Mouse (Mus musculus) MEL (cell line): ENCODE results near the gene Bzw2. TPM values are rescaled to one million over a fixed set of nuclear protein-coding genes. Genes with fewer than 3 reads are reported as not detected.

Experiments used
- DNase-seq: peaks from one replicate; pipeline ENCODE4 v3.0.0; 2011; ENCODE audit warnings: low read depth, low spot score
- H3K27ac ChIP-seq: 2 replicates; pipeline ENCODE4 v1.5.1; 2012; ENCODE audit warnings: low read depth, mild to moderate bottlenecking, control low read depth, low read length, moderate library complexity; ENCODE audit not compliant: control insufficient read depth
- H3K27me3 ChIP-seq, 2 experiments: fragments of 150-350 bp in 1 of 2; sonication (generic) in 1 of 2; 2 replicates each; pipeline ENCODE4 v1.6.1; 2012; ENCODE audit warnings: low read length in 2 of 2, mild to moderate bottlenecking in 2 of 2, improper control_type of control experiment in 1 of 2, moderate library complexity in 1 of 2; ENCODE audit not compliant: insufficient read depth in 2 of 2, control insufficient read depth in 1 of 2
- H3K36me3 ChIP-seq, 2 experiments: 2 replicates each; pipeline ENCODE4 v1.6.1; 2012 to 2014; ENCODE audit warnings: low read length in 2 of 2, improper control_type of control experiment in 1 of 2, inconsistent platforms in 1 of 2, mild to moderate bottlenecking in 1 of 2; ENCODE audit not compliant: insufficient read depth in 2 of 2, control insufficient read depth in 1 of 2
- H3K4me1 ChIP-seq, 2 experiments: fragments of 150-350 bp in 1 of 2; sonication (generic) in 1 of 2; 2 replicates each; pipeline ENCODE4 v1.6.1; 2012; ENCODE audit warnings: low read length in 2 of 2, improper control_type of control experiment in 1 of 2, mild to moderate bottlenecking in 1 of 2; ENCODE audit not compliant: insufficient read depth in 2 of 2, control insufficient read depth in 1 of 2
- H3K4me3 ChIP-seq, 2 experiments: fragments of 150-350 bp in 1 of 2; sonication (generic) in 1 of 2; 2 replicates each; pipeline ENCODE4 v1.5.1; 2012; ENCODE audit warnings: low read depth in 2 of 2, low read length in 2 of 2, mild to moderate bottlenecking in 2 of 2, moderate library complexity in 2 of 2, control low read depth in 1 of 2, improper control_type of control experiment in 1 of 2; ENCODE audit not compliant: control insufficient read depth in 1 of 2, insufficient read depth in 1 of 2
- H3K79me2 ChIP-seq: 2 replicates; pipeline ENCODE4 v1.6.1; 2012; ENCODE audit warnings: mild to moderate bottlenecking, low read length, moderate library complexity; ENCODE audit not compliant: control insufficient read depth, poor library complexity, insufficient read depth
- H3K9ac ChIP-seq: 2 replicates; pipeline ENCODE4 v1.6.1; 2012; ENCODE audit warnings: low read depth, mild to moderate bottlenecking, control low read depth, low read length, moderate library complexity; ENCODE audit not compliant: control insufficient read depth, poor library complexity, severe bottlenecking
- H3K9me3 ChIP-seq: fragments of 150-350 bp; sonication (generic); replicated peaks from 2 replicates; pipeline ENCODE4 v1.6.1; 2012; ENCODE audit warnings: mild to moderate bottlenecking, low read length, improper control_type of control experiment, moderate library complexity; ENCODE audit not compliant: insufficient read depth
- BHLHE40 ChIP-seq: IDR thresholded peaks from 2 replicates; pipeline ENCODE4 v1.6.1; 2012; ENCODE audit warnings: low read depth, mild to moderate bottlenecking, inconsistent platforms, low read length, improper control_type of control experiment, borderline replicate concordance
- CHD1 ChIP-seq: IDR thresholded peaks from 2 replicates; pipeline ENCODE4 v1.6.1; 2012; ENCODE audit warnings: low read depth, mild to moderate bottlenecking, inconsistent platforms, low read length, improper control_type of control experiment
- CHD2 ChIP-seq: IDR thresholded peaks from 2 replicates; pipeline ENCODE4 v1.6.1; 2011; ENCODE audit warnings: low read length, improper control_type of control experiment
- E2F4 ChIP-seq: IDR thresholded peaks from 2 replicates; pipeline ENCODE4 v1.6.1; 2011; ENCODE audit warnings: low read depth, low read length, improper control_type of control experiment, borderline replicate concordance
- ELF1 ChIP-seq: IDR thresholded peaks from 2 replicates; pipeline ENCODE4 v1.6.1; 2014; ENCODE audit warnings: low read depth, mild to moderate bottlenecking, inconsistent platforms, low read length, improper control_type of control experiment, moderate library complexity
- GABPA ChIP-seq: IDR thresholded peaks from 2 replicates; pipeline ENCODE4 v1.6.1; 2012; ENCODE audit warnings: low read depth, mild to moderate bottlenecking, inconsistent platforms, low read length, improper control_type of control experiment, moderate library complexity
- GATA1 ChIP-seq: IDR thresholded peaks from 2 replicates; pipeline ENCODE4 v1.6.1; 2011; ENCODE audit warnings: low read depth, low read length, improper control_type of control experiment
- HCFC1 ChIP-seq: IDR thresholded peaks from 2 replicates; pipeline ENCODE4 v1.6.1; 2012; ENCODE audit warnings: low read depth, mild to moderate bottlenecking, inconsistent platforms, low read length, improper control_type of control experiment, moderate library complexity
- JUND ChIP-seq: IDR thresholded peaks from 2 replicates; pipeline ENCODE4 v1.6.1; 2011; ENCODE audit warnings: low read depth, mild to moderate bottlenecking, improper control_type of control experiment, low read length
- KAT2A ChIP-seq: conservative IDR thresholded peaks from 2 replicates; pipeline ENCODE4 v1.6.1; 2012; ENCODE audit warnings: low read depth, low read length, improper control_type of control experiment, inconsistent platforms
- MAFK ChIP-seq: IDR thresholded peaks from 2 replicates; pipeline ENCODE4 v1.6.1; 2011; ENCODE audit warnings: low read depth, mild to moderate bottlenecking, low read length, improper control_type of control experiment, borderline replicate concordance
- MAX ChIP-seq: IDR thresholded peaks from 2 replicates; pipeline ENCODE4 v1.6.1; 2011; ENCODE audit warnings: low read length, improper control_type of control experiment
- MAZ ChIP-seq: IDR thresholded peaks from 2 replicates; pipeline ENCODE4 v1.6.1; 2012; ENCODE audit warnings: low read depth, mild to moderate bottlenecking, inconsistent platforms, low read length, improper control_type of control experiment
- MEF2A ChIP-seq: IDR thresholded peaks from 2 replicates; pipeline ENCODE4 v1.6.1; 2014; ENCODE audit warnings: low read depth, mild to moderate bottlenecking, inconsistent platforms, low read length, improper control_type of control experiment; ENCODE audit not compliant: poor library complexity, insufficient replicate concordance, severe bottlenecking; ENCODE audit errors: extremely low read depth
- MXI1 ChIP-seq: IDR thresholded peaks from 2 replicates; pipeline ENCODE4 v1.6.1; 2011; ENCODE audit warnings: mild to moderate bottlenecking, low read depth, low read length, improper control_type of control experiment
- MYB ChIP-seq: IDR thresholded peaks from 2 replicates; pipeline ENCODE4 v1.6.1; 2011; ENCODE audit warnings: mild to moderate bottlenecking, low read depth, low read length, improper control_type of control experiment
- NELFE ChIP-seq: IDR thresholded peaks from 2 replicates; pipeline ENCODE4 v1.6.1; 2011; ENCODE audit warnings: low read depth, low read length, improper control_type of control experiment
- NRF1 ChIP-seq: IDR thresholded peaks from 2 replicates; pipeline ENCODE4 v1.6.1; 2014; ENCODE audit warnings: low read depth, mild to moderate bottlenecking, inconsistent platforms, low read length, improper control_type of control experiment, moderate library complexity; ENCODE audit not compliant: poor library complexity, insufficient read depth, severe bottlenecking
- POLR2A ChIP-seq, 2 experiments: IDR thresholded peaks; 2 replicates each; pipeline ENCODE4 v1.6.1; 2011 to 2012; ENCODE audit warnings: low read length in 2 of 2, mild to moderate bottlenecking in 2 of 2, control low read depth in 1 of 2, improper control_type of control experiment in 1 of 2, low read depth in 1 of 2, moderate library complexity in 1 of 2; ENCODE audit not compliant: control insufficient read depth in 1 of 2, insufficient read depth in 1 of 2, poor library complexity in 1 of 2
- POLR2AphosphoS5 ChIP-seq: IDR thresholded peaks from 2 replicates; pipeline ENCODE4 v1.6.1; 2012; ENCODE audit warnings: low read depth, borderline replicate concordance, mild to moderate bottlenecking, inconsistent platforms, low read length, moderate library complexity, mixed read lengths
- RCOR1 ChIP-seq: IDR thresholded peaks from 2 replicates; pipeline ENCODE4 v1.6.1; 2012; ENCODE audit warnings: low read depth, mild to moderate bottlenecking, inconsistent platforms, low read length, improper control_type of control experiment
- SMC3 ChIP-seq: IDR thresholded peaks from 2 replicates; pipeline ENCODE4 v1.6.1; 2011; ENCODE audit warnings: low read depth, low read length, improper control_type of control experiment
- TAL1 ChIP-seq: IDR thresholded peaks from 2 replicates; pipeline ENCODE4 v1.6.1; 2012; ENCODE audit warnings: mild to moderate bottlenecking, inconsistent platforms, low read length, moderate library complexity, mixed read lengths
- TCF12 ChIP-seq: IDR thresholded peaks from 2 replicates; pipeline ENCODE4 v1.6.1; 2014; ENCODE audit warnings: low read depth, mild to moderate bottlenecking, inconsistent platforms, low read length, improper control_type of control experiment, moderate library complexity
- UBTF ChIP-seq: IDR thresholded peaks from 2 replicates; pipeline ENCODE4 v1.6.1; 2012; ENCODE audit warnings: low read depth, mild to moderate bottlenecking, inconsistent platforms, low read length, improper control_type of control experiment, moderate library complexity, borderline replicate concordance; ENCODE audit not compliant: insufficient read depth
- USF1 ChIP-seq: IDR thresholded peaks from 2 replicates; pipeline ENCODE4 v1.6.1; 2014; ENCODE audit warnings: low read depth, mild to moderate bottlenecking, inconsistent platforms, low read length, improper control_type of control experiment, moderate library complexity
- ZKSCAN1 ChIP-seq: IDR thresholded peaks from 2 replicates; pipeline ENCODE4 v1.6.1; 2012; ENCODE audit warnings: low read depth, mild to moderate bottlenecking, inconsistent platforms, low read length, improper control_type of control experiment, moderate library complexity
- ZMIZ1 ChIP-seq: IDR thresholded peaks from 2 replicates; pipeline ENCODE4 v1.6.1; 2012; ENCODE audit warnings: low read depth, mild to moderate bottlenecking, inconsistent platforms, low read length, improper control_type of control experiment, moderate library complexity
- polyA plus RNA-seq, 2 experiments: library from polyadenylated mRNA; stranded (reverse) in 1 of 2; unstranded in 1 of 2; fragments of >175 nt in 1 of 2; fragments of >200 nt in 1 of 2; gene quantifications; 2 replicates each; pipeline versions ENCODE4 v1.2.1 to v1.2.4; 2012; ENCODE audit warnings: low replicate concordance in 2 of 2, low read depth in 1 of 2; ENCODE audit not compliant: insufficient read length in 2 of 2, insufficient read depth in 1 of 2, missing spikeins in 1 of 2
- total RNA-seq: library from RNA; depleted of rRNA; stranded (reverse); fragments of 300-350 nt; gene quantifications from 2 replicates; pipeline ENCODE4 v1.2.3, GENCODE M21; 2012

Gene Bzw2
- total and polyA plus RNA-seq, 3 experiments: 155 to 170 (median 157) TPM

DNA sequence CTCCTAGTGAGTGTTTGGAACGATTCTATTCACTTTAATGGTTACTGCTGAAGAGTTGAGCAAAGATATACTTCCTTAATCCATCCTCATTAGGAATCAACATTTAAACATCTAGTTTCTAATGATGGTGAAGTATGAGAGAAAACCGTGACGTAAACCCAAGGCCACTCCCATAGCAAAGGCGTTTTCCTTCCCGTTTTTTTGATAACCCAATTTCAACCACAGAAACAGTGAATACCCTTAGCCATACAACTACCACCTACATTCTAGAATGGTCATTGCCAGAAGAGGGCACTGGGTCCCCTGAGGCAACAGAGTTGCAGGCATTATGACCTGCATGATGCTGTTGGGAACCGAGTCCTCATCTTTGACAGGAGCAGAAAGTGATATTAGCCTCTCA, 40.7 kb downstream of the Bzw2 start:
- H3K4me1 ChIP-seq: no peaks in the 10 kb centered on the region
- H3K79me2 ChIP-seq: no peaks in the 10 kb centered on the region
- TF ChIP-seq UBTF (no peak), HCFC1 (no peak), TCF12 (no peak), E2F4 (no peak), MAFK (no peak), RCOR1 (no peak), USF1 (no peak), GABPA (no peak), ZKSCAN1 (no peak), TAL1 (no peak), MEF2A (no peak), SMC3 (no peak), KAT2A (no peak), NRF1 (no peak), NELFE (no peak), GATA1 (no peak), ELF1 (no peak), MYB (no peak), POLR2A (IDR thresholded peaks at IDR 0.05; ENCODE audit: control insufficient read depth in 1 of 2, insufficient read depth in 1 of 2, low read depth in 1 of 2, low read length in 2 of 2, poor library complexity in 1 of 2) (no peak), CHD1 (no peak)
- H3K36me3 ChIP-seq: peaks cover 0 to 18% of the 10 kb centered on the region in 2 experiments; a peak in 2 of 4 replicates
- no peaks in the 10 kb centered on the region for H3K9me3 ChIP-seq
- no peaks in the 10 kb centered on the region for H3K27me3 ChIP-seq
- H3K27ac ChIP-seq: no peak overlapping the region
- H3K4me3 ChIP-seq: no peak overlapping the region
- no peak for DNase-seq
- no peak overlapping the region for H3K9ac ChIP-seq

- no peak for TF ChIP-seq GABPA
- TF ChIP-seq BHLHE40: no peak
- no peak for TF ChIP-seq MAX
- no peak for TF ChIP-seq TAL1
- no peak for TF ChIP-seq ZMIZ1
- TF ChIP-seq USF1: no peak
- no peak for TF ChIP-seq MAZ
- TF ChIP-seq UBTF: no peak
- TF ChIP-seq CHD2: no peak
- no peak for TF ChIP-seq MAFK
- no peak for TF ChIP-seq JUND
- TF ChIP-seq MXI1: no peak
- TF ChIP-seq POLR2AphosphoS5: no peak
- TF ChIP-seq SMC3: no peak
- no peaks in the 10 kb centered on the region for H3K79me2 ChIP-seq
- no peaks in the 10 kb centered on the region for H3K27me3 ChIP-seq
- no peaks in the 10 kb centered on the region for H3K9me3 ChIP-seq
- H3K9ac ChIP-seq: no peak overlapping the region
- H3K4me1 ChIP-seq: no peaks in the 10 kb centered on the region
- H3K4me3 ChIP-seq: no peak overlapping the region
- no peak overlapping the region for H3K27ac ChIP-seq
- peaks cover 0 to 23% of the 10 kb centered on the region in 2 experiments; a peak in 2 of 4 replicates for H3K36me3 ChIP-seq
- DNase-seq: no peak
These were observed 45.8 kb downstream of the Bzw2 start for GRCm38 (mm10) chr12:36112081-36112480.
